9 mouse cellular contexts compared by ENCODE assay signal in genomic region chr14:25567245-25567644, GRCm38 (mm10).
DNase-seq lines count a peak whose midpoint lies in the region; ATAC-seq and TF ChIP-seq lines count a peak whose summit lies in the region.
"Had no signal": no experiment of that assay in that cellular context is flagged by ENCODE, and none has a peak within 500 bp of the region (broad histone marks: within the 10 kb centered on the region; RNA-seq: fewer than 3 reads in every experiment).

No protein-coding gene starts in this region.

- TF ChIP-seq RAD21 in MEL (IDR thresholded peaks at IDR 0.05; ENCODE audit: low read depth, low read length), result peak; percentile 70

- TF ChIP-seq CTCF in layer of hippocampus, adult 2 months (conservative IDR thresholded peaks at IDR 0.05), result peak; percentile 84
- TF ChIP-seq CTCF in MEL (IDR thresholded peaks at IDR 0.05 in 2 of 3, conservative IDR thresholded peaks at IDR 0.05 in 1 of 3; ENCODE audit: control insufficient read depth in 1 of 3, insufficient read depth in 1 of 3, low read depth in 2 of 3, low read length in 3 of 3, poor library complexity in 1 of 3, severe bottlenecking in 1 of 3), result peak; percentile 67 to 85 (median 71)

- intact Hi-C loops in gastrocnemius, postnatal 36 days (cut with DNase I), result loop anchor here (5.0 to 10.0 kb wide), 4 partner anchors 262 to 1065 kb away; no protein-coding TSS in a partner anchor

- no peak overlapping the region for H3K4me3 ChIP-seq in layer of hippocampus, adult 2 months
- no peak overlapping the region for H3K4me3 ChIP-seq in MEL (ENCODE audit: control insufficient read depth in 1 of 2, insufficient read depth in 1 of 2, low read depth in 2 of 2, low read length in 2 of 2)
- H3K4me3 ChIP-seq in limb, embryonic 14.5 days (replicated peaks; ENCODE audit: low read length), result no peak overlapping the region
- no peak overlapping the region for H3K4me3 ChIP-seq in neural tube, embryonic 13.5 days
- H3K4me3 ChIP-seq: midbrain, embryonic 12.5 days had no signal

- DNase-seq in layer of hippocampus, adult 2 months (ENCODE audit: low spot score in 2 of 2), result peak; percentile 55 to 73
- no peak for DNase-seq in layer of hippocampus, postnatal 36 days
- peak; percentile 68 for DNase-seq in MEL (ENCODE audit: low read depth, low spot score)
- DNase-seq in cerebellum, adult 18-20 months, result peak; percentile 71 to 78
- DNase-seq in gastrocnemius, postnatal 36 days, result peak; percentile 53 to 66
- peak; percentile 50 for DNase-seq in limb, embryonic 14.5 days (ENCODE audit: low spot score)

- peaks cover 0 to 4% of the 10 kb centered on the region in 2 experiments; a peak in 1 of 4 replicates for H3K4me1 ChIP-seq in MEL (ENCODE audit: control insufficient read depth in 1 of 2, insufficient read depth in 2 of 2, low read length in 2 of 2)
- peaks cover 26% of the 10 kb centered on the region for H3K4me1 ChIP-seq in limb, embryonic 14.5 days (ENCODE audit: control insufficient read depth, insufficient read depth, low read length)
- H3K4me1 ChIP-seq in neural tube, embryonic 13.5 days (replicated peaks), result peaks cover 40% of the 10 kb centered on the region

- H3K27ac ChIP-seq in layer of hippocampus, adult 2 months, result no peak overlapping the region
- H3K27ac ChIP-seq in MEL (ENCODE audit: control insufficient read depth, low read depth, low read length), result no peak overlapping the region
- H3K27ac ChIP-seq in limb, embryonic 14.5 days (replicated peaks; ENCODE audit: low read depth, low read length), result no peak overlapping the region
- 0 out of 2 replicates have a peak overlapping the region, but pooled peaks have one; percentile 3 for H3K27ac ChIP-seq in neural tube, embryonic 13.5 days (replicated peaks)
- H3K27ac ChIP-seq: midbrain, embryonic 12.5 days had no signal

- H3K9me3 ChIP-seq in MEL (replicated peaks; ENCODE audit: insufficient read depth, low read length), result no peaks in the 10 kb centered on the region
- H3K9me3 ChIP-seq in limb, embryonic 14.5 days (ENCODE audit: control insufficient read depth, low read length), result no peaks in the 10 kb centered on the region
- H3K9me3 ChIP-seq in neural tube, embryonic 13.5 days, result no peaks in the 10 kb centered on the region
- H3K9me3 ChIP-seq: midbrain, embryonic 12.5 days had no signal

- no peaks in the 10 kb centered on the region for H3K79me2 ChIP-seq in MEL (ENCODE audit: control insufficient read depth, insufficient read depth, low read length, poor library complexity)

- 55% methylated on average over 3 of the region's 3 CpGs for WGBS in limb, embryonic 14.5 days
- WGBS in neural tube, embryonic 13.5 days, result 78% methylated on average over 3 of the region's 3 CpGs

- TF ChIP-seq POLR2A in MEL (IDR thresholded peaks at IDR 0.05; ENCODE audit: control insufficient read depth in 1 of 2, insufficient read depth in 1 of 2, low read depth in 1 of 2, low read length in 2 of 2, poor library complexity in 1 of 2), result no peak
- no peak for TF ChIP-seq POLR2A in limb, embryonic 14.5 days (IDR thresholded peaks at IDR 0.05; ENCODE audit: borderline replicate concordance, extremely low read depth, insufficient read depth, insufficient read length)

- peaks cover 0 to 3% of the 10 kb centered on the region in 2 experiments; a peak in 3 of 4 replicates for H3K36me3 ChIP-seq in MEL (ENCODE audit: control insufficient read depth in 1 of 2, insufficient read depth in 2 of 2, low read length in 2 of 2)
- peaks cover 25% of the 10 kb centered on the region for H3K36me3 ChIP-seq in limb, embryonic 14.5 days (ENCODE audit: control insufficient read depth, insufficient read depth, low read length)
- peaks cover 6% of the 10 kb centered on the region for H3K36me3 ChIP-seq in neural tube, embryonic 13.5 days

- H3K4me2 ChIP-seq in limb, embryonic 14.5 days (replicated peaks; ENCODE audit: low read depth, low read length, severe bottlenecking), result no peak overlapping the region
- no peak overlapping the region for H3K4me2 ChIP-seq in neural tube, embryonic 13.5 days
- H3K4me2 ChIP-seq: midbrain, embryonic 12.5 days had no signal

- H3K9ac ChIP-seq in MEL (ENCODE audit: control insufficient read depth, low read depth, low read length, poor library complexity, severe bottlenecking), result no peak overlapping the region
- no peak overlapping the region for H3K9ac ChIP-seq in limb, embryonic 14.5 days (ENCODE audit: low read depth, low read length, severe bottlenecking)
- no peak overlapping the region for H3K9ac ChIP-seq in neural tube, embryonic 13.5 days
- H3K9ac ChIP-seq: midbrain, embryonic 12.5 days had no signal

- ATAC-seq in limb, embryonic 14.5 days (ENCODE audit: low FRiP score, low read depth), result no peak
- ATAC-seq in neural tube, embryonic 13.5 days (ENCODE audit: low read depth), result no peak
- no peak for ATAC-seq in megakaryocyte-erythroid progenitor cell, adult 5-6 weeks (replicated peaks; ENCODE audit: low FRiP score, low TSS enrichment, poor library complexity, severe bottlenecking)

- H3K27me3 ChIP-seq in MEL (ENCODE audit: control insufficient read depth in 1 of 2, insufficient read depth in 2 of 2, low read length in 2 of 2), result no peaks in the 10 kb centered on the region
- no peaks in the 10 kb centered on the region for H3K27me3 ChIP-seq in limb, embryonic 14.5 days (ENCODE audit: control insufficient read depth, insufficient read depth, low read length)
- no peaks in the 10 kb centered on the region for H3K27me3 ChIP-seq in neural tube, embryonic 13.5 days
- H3K27me3 ChIP-seq: midbrain, embryonic 12.5 days had no signal

- TF ChIP-seq EP300 in MEL (IDR thresholded peaks at IDR 0.05; ENCODE audit: low read depth in 1 of 2, low read length in 2 of 2), result no peak

TF ChIP-seq in MEL, 35 proteins besides CTCF, POLR2A, EP300 and RAD21:
- TF ChIP-seq ZC3H11A (IDR thresholded peaks at IDR 0.05; ENCODE audit: low read depth, low read length) (peak; percentile 45), ZNF384 (IDR thresholded peaks at IDR 0.05; ENCODE audit: low read depth, low read length) (no peak), SMC3 (IDR thresholded peaks at IDR 0.05; ENCODE audit: low read depth, low read length) (peak; percentile 74), SIN3A (IDR thresholded peaks at IDR 0.05; ENCODE audit: low read length) (no peak), NRF1 (IDR thresholded peaks at IDR 0.05; ENCODE audit: insufficient read depth, low read depth, low read length, poor library complexity, severe bottlenecking) (no peak)

Comparison
In these comparisons a context has a peak if more than half of its experiments do, and no peak if none do; other contexts are left out.
1. DNase-seq: peak in layer of hippocampus, adult 2 months (2 of 2), MEL (single experiment), cerebellum, adult 18-20 months (2 of 2), gastrocnemius, postnatal 36 days (2 of 2) and limb, embryonic 14.5 days (single experiment); none in layer of hippocampus, postnatal 36 days (0 of 2).